Mouse (Mus musculus): ENCODE measurements around the gene Gtpbp6. TPM values are rescaled to one million over a fixed set of nuclear protein-coding genes. Genes with fewer than 3 reads are reported as not detected.
"Not testable (repeated sequence)": the region's sequence is repeated elsewhere in the genome, so short reads cannot be mapped to it uniquely, and the experiment has no call there.

Gtpbp6 gene
- total RNA-seq, 2 experiments from 2014 or later = 12.6 to 16.8 TPM

- DNase-seq (ENCODE audit: low spot score) = no peak
These were observed 6.9 kb downstream of the Gtpbp6 start for GRCm38 (mm10) chr5:110100921-110101631.

- DNase-seq (ENCODE audit: low spot score) = no peak
These were observed 8.1 kb downstream of the Gtpbp6 start, which contains the start of gene Plcxd1 for GRCm38 (mm10) chr5:110099656-110100580. Plcxd1 (plus strand) TSS chr5:110099969.

- DNase-seq (ENCODE audit: low spot score) = no peak
These were observed 9.0 kb downstream of the Gtpbp6 start for GRCm38 (mm10) chr5:110098991-110099477.

GRCm38 (mm10) chr5:110094847-110095213, 13.2 kb downstream of the Gtpbp6 start:
- DNase-seq (ENCODE audit: low spot score) = no peak

- peak; percentile 90 for DNase-seq (ENCODE audit: low spot score)
These were observed 13.8 kb downstream of the Gtpbp6 start, which contains the start of gene Gm35315 for GRCm38 (mm10) chr5:110094030-110094846. Gm35315 (minus strand) TSS chr5:110094420.

- no peak for DNase-seq (ENCODE audit: low spot score)
These were observed 16.5 kb downstream of the Gtpbp6 start for GRCm38 (mm10) chr5:110091546-110091945.

GRCm38 (mm10) chr5:110086161-110086866, 21.7 kb downstream of the Gtpbp6 start:
- no peak for DNase-seq (ENCODE audit: low spot score)

- DNase-seq (ENCODE audit: low spot score) = no peak
These were observed 25.0 kb downstream of the Gtpbp6 start for GRCm38 (mm10) chr5:110082961-110083360.

GRCm38 (mm10) chr5:110072413-110072812, 35.6 kb downstream of the Gtpbp6 start, which contains the start of gene Gm17655:
Gm17655 (minus strand) TSS chr5:110072513.
- DNase-seq (ENCODE audit: low spot score) = not testable (repeated sequence)

GRCm38 (mm10) chr5:110057637-110058408, 50.2 kb downstream of the Gtpbp6 start:
- DNase-seq (ENCODE audit: low spot score) = peak; percentile 88

Other genes with a start within 250 kb of the Gtpbp6 start
- gene Gm15446, start 184.8 kb downstream of the Gtpbp6 start, total RNA-seq (2021) = 1 to 10 TPM; 4.4 to 6.1 TPM
- 1 to 10 TPM; 7.3 to 9.8 TPM for gene Zfp932, start 111.7 kb downstream of the Gtpbp6 start, total RNA-seq (2021)
- 1 to 10 TPM in 1 of 2 experiments, under 1 TPM in 1; 0.94 to 1.8 TPM for gene Gm17655, start 35.7 kb downstream of the Gtpbp6 start, total RNA-seq (2021)
- gene Gm35315, start 13.8 kb downstream of the Gtpbp6 start, total RNA-seq (2021) = under 1 TPM; 0.24 to 0.39 TPM
- not detected for gene Plcxd1, start 8.2 kb downstream of the Gtpbp6 start, total RNA-seq (2021)
- 1 to 10 TPM; 4.0 to 4.5 TPM for gene Zfp605, start 1.9 kb upstream of the Gtpbp6 start, total RNA-seq (2021)
- 10 to 100 TPM; 10.5 TPM for gene Chfr, start 27.6 kb upstream of the Gtpbp6 start, total RNA-seq (2021)
- 10 to 100 TPM; 39.6 to 46.1 TPM for gene Golga3, start 68.5 kb upstream of the Gtpbp6 start, total RNA-seq (2021)
- gene Ankle2, start 122.8 kb upstream of the Gtpbp6 start, total RNA-seq (2021) = 10 to 100 TPM; 29.7 to 30.3 TPM
- 10 to 100 TPM; 28.2 to 30.2 TPM for gene Pgam5, start 161.7 kb upstream of the Gtpbp6 start, total RNA-seq (2021)
- gene Pxmp2, start 178.0 kb upstream of the Gtpbp6 start, total RNA-seq (2021) = 10 to 100 TPM; 50.2 to 53.2 TPM
- gene Pole, start 178.1 kb upstream of the Gtpbp6 start, total RNA-seq (2021) = 1 to 10 TPM; 1.4 to 1.6 TPM
- not detected for gene P2rx2, start 235.0 kb upstream of the Gtpbp6 start, total RNA-seq (2021)
- not detected for gene Lrcol1, start 236.5 kb upstream of the Gtpbp6 start, total RNA-seq (2021)